Mouse (Mus musculus) kidney, adult 2 months (tissue): ENCODE measurements around the gene Mkln1.

Source experiments
- CTCF ChIP-seq: fragments of 200-500 bp; conservative IDR thresholded peaks from 2 replicates; pipeline ENCODE4 v1.5.1; 2011; ENCODE audit warnings: low read depth, mild to moderate bottlenecking, control low read depth, low read length, moderate library complexity, mixed read lengths; ENCODE audit not compliant: insufficient read depth, insufficient read length
- POLR2A ChIP-seq: fragments of 200-500 bp; IDR thresholded peaks from one replicate; pipeline ENCODE4 v1.6.1; 2011; ENCODE audit warnings: low read depth, low read length, control low read depth

DNA sequence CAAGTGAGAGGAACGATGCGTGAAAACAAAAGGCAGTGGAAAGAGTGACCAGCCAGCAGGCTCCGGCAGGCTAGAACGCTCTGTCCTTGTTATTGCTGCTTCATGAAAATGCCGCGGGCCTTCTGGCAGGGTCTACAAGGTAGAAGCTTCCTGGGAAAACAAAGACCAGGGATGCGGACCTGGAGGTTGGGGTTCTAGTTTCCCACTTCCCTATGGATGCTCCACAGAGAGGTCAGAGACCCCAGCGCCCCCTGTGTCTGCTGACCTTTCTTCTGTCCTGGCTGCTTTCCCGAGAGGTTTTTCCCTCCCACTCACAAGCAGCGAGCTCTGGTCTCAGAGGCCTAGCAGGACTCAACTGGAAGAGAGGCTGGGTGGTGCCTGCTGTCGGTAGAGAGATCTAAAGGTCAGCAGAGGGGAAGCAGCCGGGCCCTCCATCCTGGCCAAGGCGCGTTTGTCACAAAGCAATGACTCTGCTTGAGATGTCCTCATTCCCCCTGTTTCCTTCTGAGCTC, 27.9 kb upstream of the Mkln1 start:
- no peak for TF ChIP-seq CTCF
- no peak for TF ChIP-seq POLR2A
